Mouse (Mus musculus) heart, embryonic 11.5 days (tissue): ENCODE results near the gene Casp9. TPM values are rescaled to one million over a fixed set of nuclear protein-coding genes. Genes with fewer than 3 reads are reported as not detected.

ENCODE experiments used
- ATAC-seq: fragments of 200-750 bp; cut with Nextera tagmentation; replicated peaks from 2 replicates; pipeline ENCODE4 v1.8.0; 2017; ENCODE audit warnings: moderate library complexity; ENCODE audit not compliant: insufficient number of reproducible peaks, low FRiP score, low TSS enrichment
- H3K27ac ChIP-seq: fragments of 300-500 bp; sonication (generic); 2 replicates; pipeline ENCODE4 v1.5.1; 2014; ENCODE audit warnings: mild to moderate bottlenecking, low read depth, low read length
- H3K27me3 ChIP-seq: fragments of 300-500 bp; sonication (generic); 2 replicates; pipeline ENCODE4 v1.6.1; 2014; ENCODE audit warnings: mild to moderate bottlenecking, low read length, mixed read lengths; ENCODE audit not compliant: control insufficient read depth, insufficient read depth
- H3K36me3 ChIP-seq: fragments of 300-500 bp; sonication (generic); 2 replicates; pipeline ENCODE4 v1.6.1; 2014; ENCODE audit warnings: mild to moderate bottlenecking, low read length, moderate library complexity, mixed read lengths; ENCODE audit not compliant: control insufficient read depth, insufficient read depth
- H3K4me1 ChIP-seq: fragments of 300-500 bp; sonication (generic); 2 replicates; pipeline ENCODE4 v1.6.1; 2014; ENCODE audit warnings: low read length; ENCODE audit not compliant: control insufficient read depth, insufficient read depth
- H3K4me2 ChIP-seq: fragments of 300-500 bp; sonication (generic); 2 replicates; pipeline ENCODE4 v1.6.1; 2014; ENCODE audit warnings: mild to moderate bottlenecking, moderate library complexity
- H3K4me3 ChIP-seq: fragments of 300-500 bp; sonication (generic); 2 replicates; pipeline ENCODE4 v1.5.1; 2014; ENCODE audit warnings: low read depth, low read length
- H3K9ac ChIP-seq: fragments of 300-500 bp; sonication (generic); 2 replicates; pipeline ENCODE4 v1.6.1; 2014; ENCODE audit warnings: mild to moderate bottlenecking, low read depth, low read length, moderate library complexity
- H3K9me3 ChIP-seq: fragments of 300-500 bp; sonication (generic); replicated peaks from 2 replicates; pipeline ENCODE4 v1.6.1; 2016; ENCODE audit warnings: low read length; ENCODE audit not compliant: control insufficient read depth
- WGBS: fragments of 180-500 bp; shearing (Covaris S2); extraction: QIAGEN DNeasy Blood & Tissue Kit; methylation state at CpG from one replicate; pipeline ENCODE4 v1.1.7; 2014; ENCODE audit not compliant: insufficient replicate concordance; 5-methylcytosine and 5-hydroxymethylcytosine counted together
- polyA plus RNA-seq: library from polyadenylated mRNA; unstranded; fragments of >200 nt; fragmentation: Nextera tagmentation; extraction: Ambion mirVana; gene quantifications from 2 replicates; pipeline ENCODE4 v1.2.1, GENCODE M21; 2014

Casp9 gene
- 15.4 and 17.5 TPM in 2 replicates for polyA plus RNA-seq

DNA sequence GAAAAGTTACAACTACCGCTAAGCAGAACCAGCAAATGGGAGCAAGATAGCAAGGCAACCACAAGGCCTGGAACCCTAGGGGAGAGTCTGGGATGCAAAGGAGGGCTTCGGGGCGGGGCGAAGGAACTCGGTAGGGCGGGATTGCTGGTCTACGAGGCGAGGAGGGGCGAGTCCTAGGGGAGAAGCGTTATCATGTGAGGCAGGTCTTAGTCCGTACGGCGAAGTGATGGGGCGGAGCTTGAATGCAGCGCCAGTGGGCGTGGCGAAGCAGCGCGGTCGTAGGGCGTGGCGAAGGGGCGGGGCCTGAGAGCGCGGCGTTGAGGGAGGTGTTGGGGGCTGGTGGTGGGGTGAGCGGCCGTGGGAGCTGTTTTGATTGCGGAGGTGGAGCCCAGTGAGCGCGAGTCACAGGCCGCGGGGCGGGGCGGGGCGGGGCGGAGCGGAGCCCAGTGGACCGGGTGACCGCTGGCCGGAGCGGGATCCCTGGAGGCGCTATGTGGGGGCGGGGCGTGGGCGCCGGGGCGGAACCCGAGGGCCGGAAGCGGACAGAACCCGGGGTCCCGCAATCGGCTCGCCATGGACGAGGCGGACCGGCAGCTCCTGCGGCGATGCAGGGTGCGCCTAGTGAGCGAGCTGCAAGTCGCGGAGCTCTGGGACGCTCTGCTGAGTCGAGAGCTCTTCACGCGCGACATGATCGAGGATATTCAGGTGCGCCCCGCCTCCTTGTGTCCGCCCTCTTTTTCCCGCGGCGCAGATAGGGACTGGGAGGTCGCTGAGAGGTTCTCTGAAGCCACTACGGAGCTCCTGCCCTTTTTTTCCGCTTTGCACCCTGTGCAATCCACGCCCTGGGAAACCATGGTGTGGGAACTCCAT, at the start of gene Casp9:
Casp9 (plus strand) TSS at position 331 of the 870 bp plus-strand sequence.
- peak; percentile 89 for ATAC-seq

DNA sequence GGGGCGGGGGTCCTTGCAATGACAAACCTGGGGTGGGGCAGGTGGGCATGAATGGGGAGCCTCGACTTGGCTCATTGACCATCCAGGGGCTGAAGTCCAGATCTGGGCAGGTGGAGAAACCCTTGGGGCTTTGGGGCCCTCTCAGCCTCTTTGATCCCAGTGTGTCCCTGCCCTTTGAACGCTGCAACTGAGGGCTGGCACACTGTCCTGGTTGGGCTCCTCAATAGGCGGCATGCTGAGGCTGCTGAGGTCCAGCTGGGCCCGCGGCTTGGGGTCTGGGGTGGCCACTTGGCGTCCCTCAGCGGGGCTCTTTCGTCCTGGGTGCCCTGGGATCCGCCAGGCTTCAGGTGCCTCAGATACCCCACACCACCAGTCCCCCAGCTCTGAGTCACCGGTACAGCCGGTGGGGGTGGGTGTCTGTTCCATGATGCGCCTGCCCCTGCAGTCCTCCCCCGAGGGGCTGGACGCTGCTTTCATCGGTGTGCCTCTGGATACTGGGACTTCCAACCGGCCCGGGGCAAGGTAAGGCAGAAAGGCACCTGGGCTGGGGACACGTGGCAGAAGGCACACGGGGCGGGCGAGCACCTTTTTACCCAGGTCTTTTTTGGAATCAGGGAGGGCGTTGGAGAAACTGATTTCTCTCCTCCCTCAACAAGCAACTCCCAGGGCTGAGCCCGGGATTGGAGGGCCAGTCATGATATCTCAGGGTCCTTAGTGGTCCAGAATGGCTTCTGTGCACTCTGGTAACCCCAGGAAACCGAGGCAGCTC, 46.6 kb upstream of the Casp9 start, which contains the start of gene Agmat:
Agmat (plus strand) TSS at position 95 of the 769 bp plus-strand sequence.
- WGBS = 19% methylated on average over 24 of the region's 25 CpGs
- H3K4me3 ChIP-seq = no peak within 1 kb of the TSS
- no peak within 1 kb of the TSS for H3K27ac ChIP-seq

More for the DNA sequence above, at the start of gene Casp9:
- peaks cover 5% of the 10 kb centered on the region for H3K36me3 ChIP-seq
- peak within 1 kb of the TSS; percentile 80 for H3K9ac ChIP-seq
- under 1% methylated on average over 78 of the region's 80 CpGs for WGBS
- peaks cover 14% of the 10 kb centered on the region for H3K4me1 ChIP-seq
- H3K27ac ChIP-seq = peak within 1 kb of the TSS; percentile 95
- no peaks in the 10 kb centered on the region for H3K9me3 ChIP-seq
- peak within 1 kb of the TSS; percentile 74 for H3K4me3 ChIP-seq
- no peaks in the 10 kb centered on the region for H3K27me3 ChIP-seq
- peak within 1 kb of the TSS; percentile 63 for H3K4me2 ChIP-seq

DNA sequence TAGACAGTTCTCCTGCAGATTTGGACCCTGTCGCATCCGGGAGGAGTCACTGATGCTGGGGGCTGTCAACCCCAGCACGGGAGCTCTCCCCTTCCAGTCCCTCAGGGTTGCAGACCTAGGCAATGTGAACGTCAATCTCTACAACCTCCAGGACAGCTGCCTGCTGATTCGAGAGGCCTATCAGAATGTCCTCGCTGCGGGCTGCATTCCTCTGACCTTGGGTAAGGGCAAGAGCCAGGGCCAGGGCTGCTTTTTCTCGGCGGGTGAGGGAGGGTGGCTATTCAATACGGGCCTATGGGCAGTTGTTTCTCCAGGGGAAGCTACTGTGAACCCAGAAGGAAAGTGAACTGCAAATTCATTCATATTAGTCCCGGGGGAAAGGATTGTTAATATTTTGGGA, 43.9 kb upstream of the Casp9 start:
- H3K36me3 ChIP-seq = no peaks in the 10 kb centered on the region
- H3K4me3 ChIP-seq = no peak overlapping the region
- H3K4me1 ChIP-seq = peaks cover 15% of the 10 kb centered on the region; the same call in 1 of the 2 replicates
- H3K4me2 ChIP-seq = no peak overlapping the region
- H3K9ac ChIP-seq = peak overlapping the region; percentile 17
- H3K27me3 ChIP-seq = peaks cover 4% of the 10 kb centered on the region; the same call in 1 of the 2 replicates
- peak overlapping the region; percentile 68 for H3K27ac ChIP-seq
- ATAC-seq = no peak
- H3K9me3 ChIP-seq = no peaks in the 10 kb centered on the region
- WGBS = 18% methylated on average over 11 of the region's 11 CpGs

More for the DNA sequence above, 46.6 kb upstream of the Casp9 start, which contains the start of gene Agmat:
- H3K9ac ChIP-seq = no peak within 1 kb of the TSS
- H3K27me3 ChIP-seq = peaks cover 4% of the 10 kb centered on the region; the same call in 1 of the 2 replicates
- H3K4me2 ChIP-seq = peak within 1 kb of the TSS; percentile 36
- no peaks in the 10 kb centered on the region for H3K36me3 ChIP-seq
- no peak for ATAC-seq
- peaks cover 19% of the 10 kb centered on the region for H3K4me1 ChIP-seq
- no peaks in the 10 kb centered on the region for H3K9me3 ChIP-seq

DNA sequence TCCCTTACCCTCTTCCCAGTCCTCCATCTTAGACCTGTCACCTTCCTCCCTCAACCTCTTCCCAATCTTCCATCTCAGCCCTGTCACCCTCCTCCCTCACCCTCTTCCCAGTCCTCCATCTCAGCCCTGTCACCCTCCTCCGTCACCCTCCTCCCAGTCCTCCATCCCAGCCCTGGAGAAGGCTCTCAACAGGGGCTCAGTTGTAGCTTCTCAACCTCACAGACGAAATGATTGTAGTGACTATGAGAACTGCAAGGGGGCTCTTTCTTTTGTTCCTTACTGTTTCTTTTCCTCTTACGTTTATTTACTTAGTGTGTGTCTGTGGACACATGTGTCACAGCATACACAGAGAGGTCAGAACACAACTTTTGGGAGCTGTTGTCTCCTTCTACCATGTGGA, 42.6 kb upstream of the Casp9 start:
- H3K27me3 ChIP-seq = peaks cover 4% of the 10 kb centered on the region; the same call in 1 of the 2 replicates
- no peak overlapping the region for H3K4me3 ChIP-seq
- H3K4me2 ChIP-seq = no peak overlapping the region
- H3K36me3 ChIP-seq = no peaks in the 10 kb centered on the region
- 59% methylated on average over 3 of the region's 3 CpGs for WGBS
- no peak for ATAC-seq
- peak overlapping the region; percentile 41 for H3K27ac ChIP-seq
- H3K9me3 ChIP-seq = no peaks in the 10 kb centered on the region
- H3K4me1 ChIP-seq = peaks cover 15% of the 10 kb centered on the region; the same call in 1 of the 2 replicates
- no peak overlapping the region for H3K9ac ChIP-seq

DNA sequence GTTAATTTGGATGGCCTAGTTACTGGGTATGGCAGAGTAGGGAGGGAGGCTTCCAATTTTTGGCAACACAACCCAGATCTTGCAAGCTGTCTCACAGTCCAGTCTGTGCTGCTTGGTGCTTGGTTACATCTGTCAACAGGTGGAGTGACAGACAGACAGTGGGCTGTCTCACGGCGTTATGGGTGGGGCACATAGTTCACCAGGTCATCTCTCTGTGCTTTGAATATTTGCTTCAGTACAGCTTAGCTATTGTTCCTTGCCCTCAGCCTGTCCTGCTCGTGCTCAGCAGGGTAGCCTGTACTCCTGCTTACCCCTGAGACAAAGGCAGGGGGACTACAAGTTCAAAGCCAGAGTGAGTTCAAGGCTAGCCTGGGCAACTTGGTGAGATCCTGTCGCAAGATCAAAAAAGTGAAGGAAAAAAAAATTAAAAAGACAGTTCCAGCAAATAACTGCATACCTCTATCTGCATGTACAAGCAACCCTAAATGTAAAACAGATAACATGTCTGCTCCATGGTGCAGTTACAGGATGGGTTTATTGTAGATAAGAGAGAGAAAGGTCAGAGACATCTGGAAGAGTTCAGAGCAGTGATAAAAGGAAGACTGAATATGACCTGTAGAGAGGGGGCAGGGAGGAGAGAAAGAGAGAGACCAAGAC, 41.9 kb upstream of the Casp9 start:
- H3K4me2 ChIP-seq = peak overlapping the region; percentile 22; the same call in 1 of the 2 replicates
- H3K4me1 ChIP-seq = peaks cover 15% of the 10 kb centered on the region; the same call in 1 of the 2 replicates
- peaks cover 4% of the 10 kb centered on the region; the same call in 1 of the 2 replicates for H3K27me3 ChIP-seq
- H3K36me3 ChIP-seq = no peaks in the 10 kb centered on the region
- 12% methylated on average over 4 of the region's 4 CpGs for WGBS
- H3K9ac ChIP-seq = 0 out of 2 replicates have a peak overlapping the region, but pooled peaks have one; percentile 18
- no peaks in the 10 kb centered on the region for H3K9me3 ChIP-seq
- H3K4me3 ChIP-seq = no peak overlapping the region
- peak overlapping the region; percentile 41 for H3K27ac ChIP-seq
- peak; percentile 79 for ATAC-seq

DNA sequence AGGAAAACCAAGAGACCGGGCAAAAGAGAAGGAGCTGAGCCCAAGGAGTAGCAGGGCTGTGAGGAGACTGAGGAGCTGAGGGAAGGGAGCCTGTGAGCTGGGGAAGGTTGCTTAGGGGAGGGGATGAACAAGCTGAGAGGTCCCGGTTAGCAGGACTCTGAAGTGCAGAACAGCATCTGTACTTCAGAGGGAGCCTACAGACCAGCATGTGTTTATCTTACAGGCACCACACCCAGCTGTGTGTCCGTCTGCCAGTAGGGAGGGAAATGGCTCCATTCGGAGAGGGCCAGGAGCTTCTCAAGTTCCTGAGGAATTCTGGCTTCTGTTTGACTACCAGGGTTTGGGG, 41.4 kb upstream of the Casp9 start:
- H3K27ac ChIP-seq = peak overlapping the region; percentile 41
- no peaks in the 10 kb centered on the region for H3K9me3 ChIP-seq
- peak; percentile 81 for ATAC-seq
- 0 out of 2 replicates have a peak overlapping the region, but pooled peaks have one; percentile 18 for H3K9ac ChIP-seq
- H3K36me3 ChIP-seq = no peaks in the 10 kb centered on the region
- H3K4me1 ChIP-seq = peaks cover 12% of the 10 kb centered on the region; the same call in 1 of the 2 replicates
- WGBS = 3% methylated on average over 4 of the region's 4 CpGs
- H3K27me3 ChIP-seq = peaks cover 3% of the 10 kb centered on the region; the same call in 1 of the 2 replicates
- H3K4me2 ChIP-seq = peak overlapping the region; percentile 22; the same call in 1 of the 2 replicates
- no peak overlapping the region for H3K4me3 ChIP-seq

DNA sequence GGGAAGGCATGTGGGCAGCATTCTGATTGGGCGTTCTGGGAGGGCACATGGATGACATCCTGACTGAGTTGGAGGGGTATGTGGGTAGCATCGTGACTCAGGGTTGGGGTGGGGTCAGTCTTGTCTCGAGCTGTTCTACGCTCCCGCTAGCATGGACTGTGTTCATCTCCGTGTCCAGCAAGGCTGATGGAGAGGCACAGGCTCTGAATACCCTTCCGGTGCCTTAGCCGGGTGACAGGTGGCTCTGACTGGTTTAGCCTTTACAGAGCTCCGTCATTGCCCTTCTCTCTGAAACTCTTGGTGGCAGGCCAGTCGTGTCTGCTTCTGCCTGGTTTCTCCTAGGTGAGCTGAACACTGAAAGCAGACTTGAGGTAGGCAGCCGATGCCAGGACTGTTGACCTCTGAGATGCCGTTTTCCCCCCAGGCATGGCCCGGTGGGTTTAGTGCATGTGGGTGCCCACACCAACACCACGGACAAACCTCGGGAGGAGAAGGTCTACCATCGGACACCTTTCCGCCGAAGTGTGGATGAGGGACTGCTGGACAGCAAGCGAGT, 38.0 kb upstream of the Casp9 start:
- Histone ChIP-seq H3K36me3 (no peaks in the 10 kb centered on the region), H3K9ac (no peak overlapping the region), H3K4me1 (peaks cover 4% of the 10 kb centered on the region; the same call in 1 of the 2 replicates), H3K27ac (no peak overlapping the region), H3K27me3 (no peaks in the 10 kb centered on the region), H3K4me2 (no peak overlapping the region), H3K4me3 (no peak overlapping the region), H3K9me3 (no peaks in the 10 kb centered on the region)
- WGBS = 84% methylated on average over 19 of the region's 19 CpGs
- ATAC-seq = no peak
